Mouse (Mus musculus): Measurements from ENCODE around the gene Trove2.

GRCm38 (mm10) chr1:143733914-143734410, 42.9 kb downstream of the Trove2 start:
- no peak for TF ChIP-seq CTCF (IDR thresholded peaks at IDR 0.05; ENCODE audit: low read depth, low read length)
- no peak for TF ChIP-seq POLR2A (IDR thresholded peaks at IDR 0.05; ENCODE audit: extremely low read depth, insufficient read depth, low read length)

All from liver, adult 2 months (tissue).